Mouse (Mus musculus) adrenal gland, postnatal 36 days (tissue): ENCODE data around the gene Gm8909. TPM values are rescaled to one million over a fixed set of nuclear protein-coding genes. Genes with fewer than 3 reads are reported as not detected.
"Not testable (repeated sequence)": the region's sequence is repeated elsewhere in the genome, so short reads cannot be mapped to it uniquely, and the experiment has no call there.

Experiments used
- DNase-seq, 2 experiments: peaks; one replicate each; pipeline ENCODE4 v3.0.0; 2021; ENCODE audit warnings: mixed read lengths in 1 of 2
- total RNA-seq, 2 experiments: library from RNA; stranded (reverse); gene quantifications; 2 replicates each; pipeline ENCODE4 v1.2.3; 2021

Gene Gm8909
- total RNA-seq, 2 experiments from 2014 or later, result not detected

- peak in 1 of 2 experiments; percentile 2 for DNase-seq
Measured at GRCm38 (mm10) chr17:36161129-36162051, 6.9 kb downstream of the Gm8909 start.

DNA sequence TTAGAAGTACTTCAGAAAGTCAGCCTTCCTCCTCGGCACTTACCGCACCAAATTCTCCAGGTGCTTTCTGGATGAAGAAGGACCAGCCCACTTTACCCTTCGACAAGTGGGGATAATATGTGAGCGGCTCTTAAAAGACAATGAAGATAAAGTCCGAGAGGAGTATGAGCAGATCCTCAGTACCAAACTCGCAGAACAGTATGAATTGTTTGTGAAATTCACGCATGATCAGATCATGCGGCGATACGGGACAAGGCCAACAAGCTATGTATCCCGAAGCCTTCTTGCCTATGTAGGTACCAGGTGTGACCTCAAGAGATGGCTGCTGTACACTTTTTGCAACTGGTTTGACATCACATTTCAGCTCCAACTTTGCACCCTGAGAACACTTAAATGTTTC is 10.1 kb downstream of the Gm8909 start:
- not testable (repeated sequence) for DNase-seq

DNA sequence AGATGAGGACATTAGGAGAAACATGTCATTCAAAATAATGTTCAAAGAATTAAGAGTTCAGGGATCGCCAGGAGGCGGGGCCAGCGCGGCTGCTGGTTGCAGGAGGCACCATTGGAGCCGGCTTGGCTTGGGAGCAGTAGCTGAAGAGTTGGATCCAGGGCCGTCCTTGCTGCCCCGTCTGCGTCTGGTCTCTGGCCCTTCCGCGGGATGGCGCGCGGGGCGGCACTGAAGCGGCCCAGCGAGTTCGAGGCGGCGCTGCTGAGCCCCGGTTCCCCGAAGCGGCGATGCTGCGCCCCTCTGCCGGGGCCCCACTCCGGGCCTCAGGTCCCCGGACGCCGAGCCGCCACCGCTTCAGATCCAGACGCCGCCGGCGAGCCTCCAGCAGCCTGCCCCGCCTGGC is 10.6 kb downstream of the Gm8909 start:
- DNase-seq, result peak; percentile 34 to 47

- DNase-seq, result no peak
Measured at GRCm38 (mm10) chr17:36154271-36155149, 13.8 kb downstream of the Gm8909 start.

DNA sequence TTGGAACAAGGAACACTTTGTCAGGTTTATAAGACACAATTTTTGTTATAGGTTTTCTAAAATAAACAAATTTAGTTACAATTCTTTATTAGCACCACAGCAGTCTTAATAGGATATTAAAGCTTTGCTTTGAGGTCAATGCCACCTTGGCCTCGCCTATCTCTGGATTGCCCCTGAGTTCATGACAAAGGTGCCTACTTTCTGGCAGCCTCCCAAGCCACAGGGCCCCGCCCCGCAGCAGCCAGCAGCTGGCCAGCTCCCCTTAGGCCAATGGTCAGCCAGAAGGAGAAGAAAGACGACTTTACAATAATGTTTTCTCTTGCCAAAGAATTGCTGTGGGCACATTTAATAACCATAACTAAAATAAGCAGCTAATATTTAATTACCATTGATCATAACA is 17.1 kb downstream of the Gm8909 start:
- DNase-seq, result not testable (repeated sequence)

DNA sequence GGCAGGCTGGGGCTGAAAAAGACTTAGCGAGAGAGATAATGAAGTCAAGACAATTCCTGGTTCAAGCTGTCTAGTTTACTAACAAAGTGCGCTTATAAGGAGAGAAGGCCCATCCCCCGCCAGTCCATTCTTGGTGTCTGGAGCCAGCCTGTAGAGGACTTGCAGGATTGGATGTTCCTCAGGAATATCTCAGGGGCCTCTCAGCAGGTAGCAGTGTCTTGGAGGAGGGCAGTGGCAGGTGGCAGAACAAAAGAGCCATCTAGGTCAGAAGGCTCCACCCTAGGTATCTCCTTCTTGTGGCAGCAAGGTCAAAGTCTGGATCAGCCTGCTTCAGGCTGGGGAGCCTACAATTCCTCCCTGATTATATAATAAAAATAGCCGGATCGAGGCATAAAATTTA is 19.9 kb downstream of the Gm8909 start:
- not testable (repeated sequence) for DNase-seq

DNA sequence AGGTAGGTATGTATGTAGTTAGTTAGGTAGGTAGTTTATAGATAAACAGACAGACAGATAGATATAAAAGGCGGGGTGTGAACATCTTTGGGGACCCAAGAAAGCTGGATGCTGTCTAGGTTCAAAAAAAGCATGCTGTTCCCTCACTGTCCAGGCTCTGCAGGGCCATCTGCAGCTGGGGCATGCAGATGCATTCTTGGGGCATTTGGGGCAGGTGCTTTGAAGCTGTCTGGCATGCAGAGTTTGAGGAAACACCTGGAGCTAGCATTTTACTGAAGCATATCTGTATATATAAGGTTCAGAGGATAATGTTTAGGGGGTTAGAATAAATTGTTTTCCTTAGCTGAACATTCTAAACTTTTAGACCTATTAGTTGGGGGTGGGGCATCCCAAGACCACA is 21.4 kb downstream of the Gm8909 start:
- DNase-seq, result not testable (repeated sequence)

- peak in 1 of 2 experiments; percentile 4 for DNase-seq
Measured at GRCm38 (mm10) chr17:36145861-36146156, 22.5 kb downstream of the Gm8909 start.

DNA sequence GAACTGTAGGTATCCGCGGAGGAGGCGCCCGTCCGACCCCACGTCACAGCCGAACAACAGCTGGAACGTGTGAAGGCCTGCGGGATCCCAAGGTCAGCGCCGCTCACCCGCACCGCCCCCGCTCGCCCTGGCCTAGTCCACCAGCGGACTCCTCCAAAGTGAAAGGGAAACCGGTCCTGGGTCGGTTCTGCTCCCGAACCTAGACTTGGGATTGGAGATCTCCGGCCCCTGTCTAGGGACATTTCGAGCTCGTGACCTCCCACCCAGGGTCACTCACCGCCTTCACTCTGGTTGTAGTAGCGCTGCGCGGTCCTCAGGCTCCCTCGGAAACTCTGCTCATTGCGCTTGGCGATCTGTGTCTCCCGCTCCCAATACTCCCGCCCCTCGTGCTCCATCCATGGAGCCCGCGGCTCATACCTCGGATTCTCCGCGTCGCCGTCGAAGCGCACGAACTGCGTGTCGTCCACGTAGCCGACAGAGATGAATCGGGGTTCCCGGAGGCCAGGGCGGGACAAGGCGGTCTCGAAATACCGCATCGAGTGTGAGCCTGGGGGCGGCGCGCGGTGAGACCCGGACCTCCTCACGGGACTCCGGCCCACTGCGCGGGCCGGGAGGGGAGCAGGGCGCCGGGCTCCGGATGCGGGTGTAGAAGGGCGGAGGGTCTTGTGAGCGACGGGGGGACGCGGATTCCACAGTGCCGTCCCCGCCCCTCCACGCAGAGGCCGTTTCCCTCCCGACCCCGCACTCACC is 23.1 kb downstream of the Gm8909 start:
- peak; percentile 15 to 38 for DNase-seq

GRCm38 (mm10) chr17:36136299-36136848 is 32.0 kb downstream of the Gm8909 start:
- not testable (repeated sequence) for DNase-seq

DNA sequence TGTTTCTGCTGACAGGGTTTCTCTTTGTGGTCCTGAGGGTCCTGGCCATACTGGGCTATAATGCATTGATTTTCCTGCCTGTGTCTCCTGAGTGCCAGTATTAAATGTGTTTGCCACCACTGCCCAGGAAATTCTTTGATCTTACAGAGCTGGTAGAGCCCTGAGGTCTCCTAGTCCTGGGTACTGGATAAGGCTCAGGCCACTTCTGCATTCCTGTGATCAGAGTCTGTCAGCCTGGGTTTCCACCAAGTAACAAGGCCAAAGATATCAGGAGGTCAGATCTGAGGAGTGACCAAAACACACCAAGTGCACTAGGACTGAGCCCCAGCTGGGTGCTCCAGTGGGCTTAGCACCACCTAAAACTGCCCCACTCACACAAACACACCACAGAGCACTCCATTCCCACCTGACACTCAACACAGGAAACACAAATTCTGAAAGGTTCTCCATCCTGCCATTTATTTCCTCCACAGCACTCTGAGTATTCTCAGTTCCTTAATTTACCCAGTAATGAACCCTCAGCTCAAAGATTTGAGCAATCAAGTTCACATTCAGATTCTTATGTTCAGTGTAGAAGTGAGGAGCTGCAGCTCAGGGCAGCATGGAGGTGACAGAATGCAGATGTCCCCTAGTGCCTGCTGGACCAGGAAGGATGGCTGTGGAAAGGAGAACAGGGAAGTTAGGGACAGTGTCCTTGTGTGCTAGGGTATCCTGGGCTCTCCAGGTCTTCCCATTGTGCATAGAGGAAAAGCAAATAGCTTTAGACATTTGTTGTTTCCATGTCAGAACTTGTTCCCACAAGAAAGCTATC is 32.7 kb downstream of the Gm8909 start:
- DNase-seq, result not testable (repeated sequence)

DNA sequence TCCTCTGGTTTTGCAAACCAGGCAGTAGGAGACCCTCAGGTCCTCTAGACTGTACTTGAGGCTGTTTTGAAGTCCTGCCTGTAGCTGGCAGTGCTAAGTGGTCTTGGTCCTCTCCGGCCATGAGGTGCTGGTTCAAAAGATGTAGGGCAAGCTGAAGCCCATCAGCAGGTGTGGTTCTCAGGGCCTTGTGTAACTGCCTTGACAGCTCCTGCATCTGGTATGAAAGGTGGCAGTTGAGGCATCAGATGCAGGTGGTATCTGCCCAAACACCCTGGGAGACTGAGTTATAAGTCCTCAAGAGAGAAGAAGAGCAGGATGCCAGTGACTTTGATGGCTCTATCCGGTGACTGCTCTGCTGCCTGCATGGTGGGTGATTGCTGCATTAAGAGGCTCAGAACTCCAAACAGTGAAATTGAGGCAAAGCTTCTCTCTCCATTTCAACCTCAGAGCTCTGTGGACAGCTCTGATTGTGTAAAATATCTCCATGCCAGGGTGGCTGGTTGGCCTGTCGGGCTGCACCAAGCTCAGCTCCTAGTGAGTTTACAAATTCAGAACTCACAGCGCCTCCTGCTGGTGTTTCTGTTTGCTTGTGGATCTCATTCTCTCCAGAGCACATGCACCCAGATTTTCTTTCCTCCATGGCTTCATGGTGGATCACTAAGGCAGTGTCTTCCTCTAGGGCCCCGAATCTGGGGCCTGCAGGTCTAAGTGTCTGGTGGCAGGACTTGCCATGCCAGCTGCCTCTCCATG is 36.6 kb downstream of the Gm8909 start:
- no peak for DNase-seq

DNA sequence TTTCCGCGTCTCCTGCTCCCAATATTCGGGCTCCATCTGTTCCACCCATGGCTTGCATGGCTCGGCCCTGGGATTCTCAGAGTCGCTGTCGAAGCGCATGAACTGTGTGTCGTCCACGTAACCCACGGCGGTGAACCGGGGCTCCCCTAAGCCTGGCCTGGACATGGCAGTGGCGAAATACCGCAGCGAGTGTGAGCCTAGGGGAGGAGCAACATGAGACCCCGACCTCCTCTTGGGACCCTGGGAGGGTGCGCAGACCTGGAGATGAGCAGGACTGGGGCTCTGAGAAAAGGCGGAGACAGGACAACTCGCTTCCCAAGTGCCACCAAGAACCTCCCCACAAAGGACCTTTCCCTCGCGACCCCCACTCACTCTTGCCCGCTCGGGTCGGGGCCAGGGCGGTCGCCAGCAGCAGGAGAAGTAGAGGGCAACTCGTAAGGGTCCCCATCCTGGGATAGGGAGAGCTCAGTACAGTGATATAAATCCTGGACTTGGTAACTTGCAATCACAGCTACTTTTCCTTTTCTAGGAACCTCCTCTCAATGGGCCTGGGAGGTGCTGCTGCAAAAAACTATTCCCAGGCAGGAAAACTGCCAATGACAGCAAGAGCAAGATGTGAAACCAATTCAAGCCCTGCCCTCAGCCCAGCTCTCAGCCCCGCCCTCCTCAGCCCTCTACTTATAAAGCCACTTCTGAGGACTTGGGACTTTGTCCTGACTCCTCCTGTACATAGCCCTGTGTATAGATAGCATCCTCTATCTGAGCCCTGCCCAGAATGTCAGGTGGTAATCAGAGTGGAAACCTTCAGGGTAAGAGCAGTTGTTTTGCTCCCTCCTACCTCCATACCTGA is 39.1 kb downstream of the Gm8909 start, which contains the start of gene Gm7030:
TSS of gene Gm7030 (minus strand) at position 458 of the 850 bp plus-strand sequence.
- not testable (repeated sequence) for DNase-seq

DNA sequence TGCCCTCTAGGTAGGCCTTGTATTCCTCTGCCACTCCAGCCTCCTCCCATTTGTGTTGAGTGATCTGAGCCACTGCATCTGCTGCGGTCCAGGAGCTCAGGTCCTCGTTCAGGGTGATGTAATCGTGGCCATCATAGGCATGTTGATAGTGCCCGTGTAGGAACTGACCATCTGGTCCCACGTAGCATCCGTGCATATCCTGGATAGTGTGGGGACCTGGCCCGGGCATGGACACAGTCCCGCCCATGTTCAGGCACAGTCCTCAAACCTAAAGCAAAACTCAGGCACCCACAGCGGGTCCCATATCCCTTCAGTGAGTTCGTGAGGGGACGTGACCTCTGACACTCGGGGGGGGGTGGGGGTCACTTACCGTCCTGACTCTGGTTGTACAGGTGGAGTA is 39.8 kb downstream of the Gm8909 start:
- DNase-seq, result not testable (repeated sequence)

- DNase-seq, result not testable (repeated sequence)
Measured at GRCm38 (mm10) chr17:36124111-36124510, 44.2 kb downstream of the Gm8909 start.

DNA sequence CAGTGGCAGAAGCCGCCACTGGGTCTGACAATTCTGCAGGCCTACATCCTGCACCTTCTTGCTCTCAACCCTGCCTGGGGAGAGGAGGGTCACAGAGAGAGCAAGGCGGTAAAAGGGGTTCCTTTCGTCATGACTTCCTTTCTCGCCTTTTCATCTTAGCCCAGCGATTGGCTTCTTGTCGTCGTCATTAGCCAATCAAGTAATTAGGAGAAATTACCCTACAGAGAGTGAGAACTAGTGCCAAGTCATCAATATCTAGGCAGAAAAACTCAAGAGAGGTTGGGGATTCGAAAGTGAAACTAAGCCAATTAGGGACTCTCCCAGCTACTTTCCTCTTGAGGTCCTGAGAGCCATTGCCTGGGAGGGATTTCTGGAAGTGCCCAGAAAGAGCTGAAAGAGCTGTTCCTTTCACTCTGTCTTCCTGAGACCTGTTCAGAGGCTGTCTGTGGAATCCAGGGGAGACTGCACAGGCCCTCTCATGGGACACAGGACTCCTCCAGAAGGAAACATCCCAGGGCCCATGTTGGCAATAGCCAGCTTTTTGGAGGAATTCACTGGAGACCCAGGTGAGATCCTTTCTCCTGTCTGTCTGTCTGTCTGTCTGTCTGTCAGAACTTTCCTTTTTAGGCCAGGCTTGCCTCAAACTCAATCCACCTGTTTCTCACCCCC is 46.9 kb downstream of the Gm8909 start, which contains the start of gene Gm19684:
TSS of gene Gm19684 (plus strand) at position 327 of the 669 bp plus-strand sequence.
- peak; percentile 42 to 58 for DNase-seq

DNA sequence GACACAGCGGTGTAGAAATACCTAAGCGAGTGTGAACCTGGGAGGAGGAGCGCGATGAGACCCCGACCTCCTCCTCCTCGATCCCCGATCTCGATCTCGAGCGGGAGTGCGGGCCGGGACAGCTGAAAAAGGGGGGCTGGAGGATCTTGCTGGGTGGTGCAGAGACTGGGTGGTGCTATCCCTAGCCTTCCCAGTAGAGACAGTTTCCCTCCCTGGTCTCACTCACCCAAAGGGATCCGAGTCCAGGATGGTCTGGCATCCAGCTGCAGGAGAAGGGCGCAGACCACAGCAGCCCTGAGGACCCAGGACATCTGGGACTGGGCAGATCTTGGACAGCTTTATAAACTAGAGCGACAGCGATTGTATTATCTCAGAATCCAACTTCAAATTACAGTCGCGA is 47.5 kb downstream of the Gm8909 start:
- not testable (repeated sequence) for DNase-seq

GRCm38 (mm10) chr17:36116545-36116944 is 51.8 kb downstream of the Gm8909 start:
- DNase-seq, result not testable (repeated sequence)
